Mouse (Mus musculus) spleen, adult 2 months (tissue): ENCODE results near the gene Stx7. TPM values are rescaled to one million over a fixed set of nuclear protein-coding genes. Genes with fewer than 3 reads are reported as not detected.

ENCODE experiments used
- DNase-seq, 2 experiments: peaks; one replicate each; pipeline versions ENCODE4 v3.0.0 to v3.0.0-alpha.2; 2012 to 2021; ENCODE audit warnings: low spot score in 2 of 2, low read depth in 1 of 2
- H3K27ac ChIP-seq: fragments of 200-500 bp; 2 replicates; pipeline ENCODE4 v1.5.1; 2012; ENCODE audit warnings: low read length, inconsistent platforms; ENCODE audit not compliant: insufficient read depth
- H3K27me3 ChIP-seq: fragments of 200-500 bp; 2 replicates; pipeline ENCODE4 v1.6.1; 2012; ENCODE audit warnings: mild to moderate bottlenecking, moderate library complexity, low read length, inconsistent platforms; ENCODE audit not compliant: control insufficient read depth, insufficient read depth
- H3K36me3 ChIP-seq: fragments of 200-500 bp; 2 replicates; pipeline ENCODE4 v1.6.1; 2012; ENCODE audit warnings: mild to moderate bottlenecking, low read length, inconsistent platforms; ENCODE audit not compliant: control insufficient read depth, insufficient read depth
- H3K4me1 ChIP-seq: fragments of 200-500 bp; 2 replicates; pipeline ENCODE4 v1.6.1; 2011; ENCODE audit warnings: inconsistent platforms; ENCODE audit not compliant: control insufficient read depth, insufficient read depth, insufficient read length
- H3K4me3 ChIP-seq: fragments of 200-500 bp; 2 replicates; pipeline ENCODE4 v1.5.1; 2011; ENCODE audit warnings: mild to moderate bottlenecking, inconsistent platforms; ENCODE audit not compliant: insufficient read depth, insufficient read length; ENCODE audit errors: extremely low read depth
- CTCF ChIP-seq: fragments of 200-500 bp; IDR thresholded peaks from 2 replicates; pipeline ENCODE4 v1.5.1; 2011; ENCODE audit warnings: mild to moderate bottlenecking, inconsistent platforms; ENCODE audit not compliant: insufficient read depth, insufficient read length, insufficient replicate concordance; ENCODE audit errors: extremely low read depth
- POLR2A ChIP-seq: fragments of 200-500 bp; IDR thresholded peaks from 2 replicates; pipeline ENCODE4 v1.6.1; 2011; ENCODE audit warnings: low read depth, low read length, inconsistent platforms
- WGBS: fragments of 180-500 bp; shearing (Covaris S2); methylation state at CpG from one replicate; pipeline ENCODE4 v1.1.7; 2018; 5-methylcytosine and 5-hydroxymethylcytosine counted together
- polyA plus RNA-seq: library from polyadenylated mRNA; depleted of rRNA; stranded (reverse); fragments of >200 nt; gene quantifications from 2 replicates; pipeline ENCODE4 v1.2.3, GENCODE M21; 2012; rRNA removed

Gene Stx7
- polyA plus RNA-seq, 1 experiment: 61.7 TPM

GRCm38 (mm10) chr10:24223449-24224143 lies 74.5 kb downstream of the Stx7 start, which contains the start of gene Moxd1:
Gene Moxd1 (plus strand): TSS chr10:24223517.
- Histone ChIP-seq H3K36me3 (no peaks in the 10 kb centered on the region), H3K4me1 (peaks cover 5% of the 10 kb centered on the region), H3K4me3 (peak within 1 kb of the TSS; percentile 33; the same call in 1 of the 2 replicates), H3K27ac (no peak within 1 kb of the TSS), H3K27me3 (peaks cover 11% of the 10 kb centered on the region)
- no peak for DNase-seq
- 5% methylated on average over 54 of the region's 56 CpGs for WGBS
- no peak for TF ChIP-seq POLR2A

- Histone ChIP-seq H3K4me3 (no peak overlapping the region), H3K27me3 (peaks cover 11% of the 10 kb centered on the region), H3K27ac (no peak overlapping the region), H3K4me1 (peaks cover 5% of the 10 kb centered on the region), H3K36me3 (no peaks in the 10 kb centered on the region)
- no peak for TF ChIP-seq POLR2A
- TF ChIP-seq CTCF: no peak
- DNase-seq: no peak
- 49% methylated on average over 8 of the region's 8 CpGs for WGBS
Measured at GRCm38 (mm10) chr10:24224591-24224990, 75.5 kb downstream of the Stx7 start.

GRCm38 (mm10) chr10:24228318-24229183 lies 79.4 kb downstream of the Stx7 start:
- Histone ChIP-seq H3K27ac (no peak overlapping the region), H3K4me1 (peaks cover 2% of the 10 kb centered on the region), H3K4me3 (no peak overlapping the region), H3K36me3 (no peaks in the 10 kb centered on the region), H3K27me3 (peaks cover 6% of the 10 kb centered on the region)
- WGBS: 73% methylated on average over 12 of the region's 12 CpGs
- no peak for TF ChIP-seq CTCF
- TF ChIP-seq POLR2A: no peak
- no peak for DNase-seq

- Histone ChIP-seq H3K4me1 (no peaks in the 10 kb centered on the region), H3K4me3 (no peak overlapping the region), H3K36me3 (no peaks in the 10 kb centered on the region), H3K27me3 (no peaks in the 10 kb centered on the region), H3K27ac (no peak overlapping the region)
- DNase-seq: no peak
- WGBS: 77% methylated on average over 4 of the region's 4 CpGs
- TF ChIP-seq CTCF (no peak), POLR2A (no peak)
Measured at GRCm38 (mm10) chr10:24232281-24232680, 83.2 kb downstream of the Stx7 start.

- DNase-seq: no peak
- WGBS: 41% methylated on average over 23 of the region's 23 CpGs
- Histone ChIP-seq H3K36me3 (no peaks in the 10 kb centered on the region), H3K27ac (no peak overlapping the region), H3K4me3 (no peak overlapping the region; the same call in 1 of the 2 replicates), H3K27me3 (no peaks in the 10 kb centered on the region), H3K4me1 (no peaks in the 10 kb centered on the region)
- TF ChIP-seq CTCF (no peak), POLR2A (no peak)
Measured at GRCm38 (mm10) chr10:24235426-24236283, 86.6 kb downstream of the Stx7 start.

Other genes with a start within 250 kb of the Stx7 start
- not detected in 2 replicates for gene Taar1, start 228.9 kb upstream of the Stx7 start, polyA plus RNA-seq
- gene Taar2, start 210.7 kb upstream of the Stx7 start, polyA plus RNA-seq: not detected in 2 replicates
- gene Taar3, start 199.7 kb upstream of the Stx7 start, polyA plus RNA-seq: not detected in 2 replicates
- gene Taar4, start 188.8 kb upstream of the Stx7 start, polyA plus RNA-seq: not detected in 2 replicates
- not detected in 2 replicates for gene Taar5, start 178.6 kb upstream of the Stx7 start, polyA plus RNA-seq
- not detected in 2 replicates for gene Taar6, start 163.7 kb upstream of the Stx7 start, polyA plus RNA-seq
- not detected in 2 replicates for gene Taar7a, start 155.8 kb upstream of the Stx7 start, polyA plus RNA-seq
- not detected in 2 replicates for gene Taar7b, start 149.4 kb upstream of the Stx7 start, polyA plus RNA-seq
- not detected in 2 replicates for gene Taar7d, start 122.1 kb upstream of the Stx7 start, polyA plus RNA-seq
- gene Taar7e, start 111.7 kb upstream of the Stx7 start, polyA plus RNA-seq: not detected in 2 replicates
- gene Taar7f, start 99.8 kb upstream of the Stx7 start, polyA plus RNA-seq: not detected in 2 replicates
- gene Taar8a, start 72.8 kb upstream of the Stx7 start, polyA plus RNA-seq: not detected in 2 replicates
- gene Taar8b, start 57.0 kb upstream of the Stx7 start, polyA plus RNA-seq: 0.20 and 0.75 TPM in 2 replicates
- 0.15 and 0.25 TPM in 2 replicates for gene Taar8c, start 47.4 kb upstream of the Stx7 start, polyA plus RNA-seq
- gene Taar9, start 39.8 kb upstream of the Stx7 start, polyA plus RNA-seq: 0.07 TPM in 1 of 2 replicates, not detected in the other
- 0.06 and 0.15 TPM in 2 replicates for gene Moxd1, start 74.2 kb downstream of the Stx7 start, polyA plus RNA-seq